Mouse (Mus musculus): ENCODE results near the gene Tubgcp2. TPM values are rescaled to one million over a fixed set of nuclear protein-coding genes. Genes with fewer than 3 reads are reported as not detected.
A peak's percentile ranks its signal among the peaks of the same experiment; 100 is the strongest.

Gene Tubgcp2
- polyA plus RNA-seq, 1 experiment from 2014 or later, result 83.4 TPM

DNA sequence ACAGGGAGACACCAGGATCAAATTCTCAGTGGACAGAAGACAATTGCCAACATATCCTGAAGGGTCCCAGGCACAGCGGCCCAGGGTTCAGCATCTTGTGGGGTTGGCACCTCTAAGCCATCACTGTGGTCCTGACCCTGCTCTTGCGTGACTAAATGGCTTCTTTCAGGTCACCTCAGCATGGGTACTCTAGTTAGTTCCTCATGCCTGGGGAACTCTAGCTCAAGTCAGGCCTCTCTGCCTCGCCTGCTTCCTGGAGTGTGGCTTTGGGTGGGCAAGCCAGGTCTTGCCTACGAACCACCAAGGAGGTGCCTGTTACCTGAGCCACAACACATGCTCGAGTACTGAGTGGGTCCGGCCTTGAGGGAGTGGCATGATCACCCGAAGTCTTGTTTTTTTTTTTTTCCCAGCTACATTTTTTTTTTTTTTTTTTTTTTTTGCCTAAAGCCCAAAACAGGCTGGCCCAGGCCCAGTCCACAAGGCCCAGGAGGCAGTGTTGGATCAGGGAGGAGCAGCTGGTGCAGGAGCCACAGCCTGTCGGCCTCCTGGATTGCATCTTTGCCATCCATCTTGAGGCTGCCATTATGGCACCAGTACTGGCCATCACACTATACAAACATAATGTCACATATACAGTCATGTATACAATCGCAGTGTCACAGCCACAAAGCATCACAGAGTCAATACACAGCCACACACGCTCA is 66.1 kb downstream of the Tubgcp2 start:
- DNase-seq (ENCODE audit: low spot score), result no peak
- H3K9ac ChIP-seq (ENCODE audit: low read length), result no peak overlapping the region
- no peak overlapping the region for H3K4me2 ChIP-seq (ENCODE audit: low read depth)
- ATAC-seq (ENCODE audit: insufficient read depth, low FRiP score, low TSS enrichment), result no peak
- no peaks in the 10 kb centered on the region for H3K9me3 ChIP-seq (ENCODE audit: control insufficient read depth, low read length)
- no peak overlapping the region for H3K27ac ChIP-seq (ENCODE audit: low read depth, low read length)
- H3K4me1 ChIP-seq (ENCODE audit: control insufficient read depth, insufficient read depth, low read length), result no peaks in the 10 kb centered on the region
- WGBS, result 83% methylated on average over 10 of the region's 10 CpGs
- H3K4me3 ChIP-seq (ENCODE audit: low read depth, low read length), result no peak overlapping the region
- no peaks in the 10 kb centered on the region for H3K27me3 ChIP-seq (ENCODE audit: control insufficient read depth, insufficient read depth, low read length)
- no peaks in the 10 kb centered on the region for H3K36me3 ChIP-seq (ENCODE audit: control insufficient read depth, insufficient read depth, low read length)

DNA sequence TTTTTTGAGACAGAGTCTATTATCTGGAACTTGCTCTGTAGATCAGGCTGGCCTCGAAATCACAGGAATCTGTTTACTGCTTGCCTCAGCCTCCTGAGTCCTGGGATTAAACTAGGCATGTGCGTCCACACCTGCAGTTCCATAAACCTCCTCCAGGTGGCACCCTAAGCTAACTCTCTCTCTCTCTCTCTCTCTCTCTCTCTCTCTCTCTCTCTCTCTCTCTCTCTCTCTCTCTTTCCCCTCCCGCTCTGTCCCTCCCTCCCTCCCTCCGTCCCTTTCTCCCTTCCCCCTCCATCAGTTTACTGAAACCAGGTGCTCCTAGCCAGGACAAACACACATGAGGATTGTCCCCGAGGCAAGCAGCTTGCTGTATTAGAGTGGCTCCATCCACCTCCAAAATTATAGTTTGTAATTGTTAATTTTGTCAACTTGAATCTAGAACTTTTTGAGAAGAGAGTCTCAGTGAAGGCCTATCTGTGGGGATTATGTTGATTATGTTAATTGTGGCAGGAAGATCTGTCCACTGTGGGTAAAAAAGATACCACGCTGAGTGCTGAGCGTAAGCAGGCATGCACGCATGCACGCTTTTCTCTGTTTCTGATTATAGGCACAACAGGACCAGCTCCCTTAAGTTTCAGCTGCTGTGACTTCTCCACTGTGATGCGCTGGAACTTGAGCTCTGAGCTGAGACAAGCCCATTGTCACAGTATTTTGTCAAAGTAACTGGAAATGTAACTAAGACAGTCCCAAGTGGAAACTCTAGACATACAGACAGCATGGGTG is 66.9 kb downstream of the Tubgcp2 start:
- H3K27me3 ChIP-seq (ENCODE audit: control insufficient read depth, insufficient read depth, low read length), result no peaks in the 10 kb centered on the region
- H3K36me3 ChIP-seq (ENCODE audit: control insufficient read depth, insufficient read depth, low read length), result no peaks in the 10 kb centered on the region
- H3K9ac ChIP-seq (ENCODE audit: low read length), result no peak overlapping the region
- no peak overlapping the region for H3K4me3 ChIP-seq (ENCODE audit: low read depth, low read length)
- H3K4me1 ChIP-seq (ENCODE audit: control insufficient read depth, insufficient read depth, low read length), result no peaks in the 10 kb centered on the region
- no peak overlapping the region for H3K4me2 ChIP-seq (ENCODE audit: low read depth)
- H3K9me3 ChIP-seq (ENCODE audit: control insufficient read depth, low read length), result no peaks in the 10 kb centered on the region
- WGBS, result 44% methylated on average over 10 of the region's 10 CpGs
- peak; percentile 80 for DNase-seq (ENCODE audit: low spot score)
- ATAC-seq (ENCODE audit: insufficient read depth, low FRiP score, low TSS enrichment), result peak; percentile 38; the same call in 1 of the 2 replicates
- H3K27ac ChIP-seq (ENCODE audit: low read depth, low read length), result no peak overlapping the region

DNA sequence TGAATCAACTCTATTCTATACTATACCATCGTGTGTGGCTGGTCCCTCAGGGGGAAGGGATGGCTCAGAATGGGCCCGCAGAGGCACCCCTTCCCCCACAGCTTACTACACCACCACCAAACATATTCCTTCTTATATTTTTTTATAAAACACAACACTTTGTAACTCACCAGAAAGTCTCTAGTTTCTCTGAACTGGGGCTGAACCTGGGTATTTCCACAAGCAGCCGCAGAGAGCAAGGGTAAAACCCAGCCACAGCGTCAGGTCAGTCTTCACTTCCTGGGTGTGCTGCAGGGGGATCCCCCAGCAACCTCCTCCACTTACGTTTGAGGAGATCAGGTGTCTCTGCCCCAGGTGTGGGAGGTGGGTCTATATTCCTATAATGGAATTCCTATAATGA is 68.0 kb downstream of the Tubgcp2 start:
- H3K27me3 ChIP-seq (ENCODE audit: control insufficient read depth, insufficient read depth, low read length), result no peaks in the 10 kb centered on the region
- no peak for DNase-seq (ENCODE audit: low spot score)

DNA sequence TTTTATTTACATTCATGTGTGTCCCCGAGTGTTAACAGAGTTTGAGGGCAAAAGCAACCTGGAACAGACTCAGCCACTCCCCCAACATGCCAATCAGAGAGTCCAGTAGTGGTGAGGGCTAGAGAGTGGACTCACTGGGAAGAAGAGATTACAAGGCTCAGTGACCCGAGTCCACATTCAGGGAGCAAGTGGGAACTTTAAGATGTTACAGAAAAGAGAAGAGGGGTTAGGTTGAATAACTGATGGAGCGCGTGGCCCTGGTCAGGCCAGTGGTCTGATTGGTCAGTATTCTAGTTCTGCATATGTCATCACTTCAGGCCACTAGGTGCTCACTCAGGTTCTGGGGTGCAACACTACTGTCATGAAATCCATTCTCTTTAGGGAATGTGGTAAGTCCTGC is 69.3 kb downstream of the Tubgcp2 start:
- Histone ChIP-seq H3K4me3 (ENCODE audit: low read depth, low read length) (no peak overlapping the region), H3K4me1 (ENCODE audit: control insufficient read depth, insufficient read depth, low read length) (no peaks in the 10 kb centered on the region), H3K9me3 (ENCODE audit: control insufficient read depth, low read length) (no peaks in the 10 kb centered on the region), H3K36me3 (ENCODE audit: control insufficient read depth, insufficient read depth, low read length) (no peaks in the 10 kb centered on the region), H3K27me3 (ENCODE audit: control insufficient read depth, insufficient read depth, low read length) (no peaks in the 10 kb centered on the region), H3K27ac (ENCODE audit: low read depth, low read length) (no peak overlapping the region), H3K9ac (ENCODE audit: low read length) (no peak overlapping the region), H3K4me2 (ENCODE audit: low read depth) (no peak overlapping the region)
- DNase-seq (ENCODE audit: low spot score) (no peak), ATAC-seq (ENCODE audit: insufficient read depth, low FRiP score, low TSS enrichment) (no peak)
- WGBS, result 24% methylated on average over 4 of the region's 4 CpGs

More for the DNA sequence above, 68.0 kb downstream of the Tubgcp2 start:
- no peak for ATAC-seq (ENCODE audit: insufficient read depth, low FRiP score, low TSS enrichment)
- H3K4me2 ChIP-seq (ENCODE audit: low read depth), result no peak overlapping the region
- no peak overlapping the region for H3K9ac ChIP-seq (ENCODE audit: low read length)
- no peak overlapping the region for H3K4me3 ChIP-seq (ENCODE audit: low read depth, low read length)
- no peaks in the 10 kb centered on the region for H3K36me3 ChIP-seq (ENCODE audit: control insufficient read depth, insufficient read depth, low read length)
- 57% methylated on average over 5 of the region's 5 CpGs for WGBS
- no peak overlapping the region for H3K27ac ChIP-seq (ENCODE audit: low read depth, low read length)
- H3K9me3 ChIP-seq (ENCODE audit: control insufficient read depth, low read length), result no peaks in the 10 kb centered on the region
- H3K4me1 ChIP-seq (ENCODE audit: control insufficient read depth, insufficient read depth, low read length), result no peaks in the 10 kb centered on the region

DNA sequence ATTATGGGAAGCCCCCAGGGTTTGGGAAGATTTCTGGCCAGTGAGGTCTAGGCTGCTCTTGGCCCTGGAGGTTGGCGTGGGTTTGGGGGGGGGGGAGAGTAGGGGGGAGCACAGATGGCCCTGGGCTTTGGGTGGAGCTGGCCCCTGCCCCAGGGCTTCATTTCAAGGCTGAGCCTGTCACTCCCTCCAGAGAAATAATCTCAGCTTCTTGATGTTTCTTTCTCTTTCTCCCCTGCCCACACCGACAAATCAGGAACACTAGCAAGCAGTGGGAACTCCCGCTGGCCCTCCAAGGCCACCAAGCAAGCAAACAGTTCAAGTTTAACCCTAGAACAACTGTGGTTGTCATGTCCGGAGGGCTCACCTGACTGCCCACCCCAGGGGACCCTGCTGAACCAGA is 72.7 kb downstream of the Tubgcp2 start:
- H3K27ac ChIP-seq (ENCODE audit: low read depth, low read length), result no peak overlapping the region
- H3K4me2 ChIP-seq (ENCODE audit: low read depth), result no peak overlapping the region
- ATAC-seq (ENCODE audit: insufficient read depth, low FRiP score, low TSS enrichment), result no peak
- H3K36me3 ChIP-seq (ENCODE audit: control insufficient read depth, insufficient read depth, low read length), result no peaks in the 10 kb centered on the region
- no peaks in the 10 kb centered on the region for H3K9me3 ChIP-seq (ENCODE audit: control insufficient read depth, low read length)
- H3K4me3 ChIP-seq (ENCODE audit: low read depth, low read length), result no peak overlapping the region
- H3K27me3 ChIP-seq (ENCODE audit: control insufficient read depth, insufficient read depth, low read length), result no peaks in the 10 kb centered on the region
- no peak for DNase-seq (ENCODE audit: low spot score)
- H3K9ac ChIP-seq (ENCODE audit: low read length), result no peak overlapping the region
- H3K4me1 ChIP-seq (ENCODE audit: control insufficient read depth, insufficient read depth, low read length), result no peaks in the 10 kb centered on the region
- 62% methylated on average over 4 of the region's 4 CpGs for WGBS

DNA sequence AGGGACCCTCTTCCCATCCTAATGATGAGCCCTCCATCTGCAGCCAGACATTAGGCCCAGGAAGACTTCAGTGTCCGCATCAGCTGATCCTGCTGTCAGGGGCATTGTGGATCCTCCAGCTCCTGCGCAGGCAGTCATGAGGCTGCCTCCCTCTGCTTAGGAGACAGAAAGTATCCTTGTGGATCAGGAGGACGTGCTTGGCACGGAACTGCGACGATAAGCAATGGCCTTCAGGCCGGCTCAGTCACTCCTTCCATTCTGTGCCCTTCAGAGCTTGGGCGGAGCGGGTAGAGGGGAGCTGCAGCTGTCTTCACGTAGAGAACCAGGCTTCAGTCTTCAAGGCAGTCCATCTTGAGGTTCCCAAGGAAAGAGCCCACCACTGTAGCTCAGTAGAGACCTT is 75.3 kb downstream of the Tubgcp2 start:
- Histone ChIP-seq H3K36me3 (ENCODE audit: control insufficient read depth, insufficient read depth, low read length) (no peaks in the 10 kb centered on the region), H3K27me3 (ENCODE audit: control insufficient read depth, insufficient read depth, low read length) (no peaks in the 10 kb centered on the region), H3K9me3 (ENCODE audit: control insufficient read depth, low read length) (no peaks in the 10 kb centered on the region), H3K27ac (ENCODE audit: low read depth, low read length) (no peak overlapping the region), H3K4me2 (ENCODE audit: low read depth) (no peak overlapping the region), H3K4me3 (ENCODE audit: low read depth, low read length) (no peak overlapping the region), H3K4me1 (ENCODE audit: control insufficient read depth, insufficient read depth, low read length) (no peaks in the 10 kb centered on the region), H3K9ac (ENCODE audit: low read length) (no peak overlapping the region)
- no peak for DNase-seq (ENCODE audit: low spot score)
- 85% methylated on average over 10 of the region's 10 CpGs for WGBS
- no peak for ATAC-seq (ENCODE audit: insufficient read depth, low FRiP score, low TSS enrichment)

GRCm38 (mm10) chr7:139957958-139958357 is 78.5 kb downstream of the Tubgcp2 start:
- no peaks in the 10 kb centered on the region for H3K27me3 ChIP-seq (ENCODE audit: control insufficient read depth, insufficient read depth, low read length)
- no peaks in the 10 kb centered on the region for H3K36me3 ChIP-seq (ENCODE audit: control insufficient read depth, insufficient read depth, low read length)
- H3K9ac ChIP-seq (ENCODE audit: low read length), result no peak overlapping the region
- 45% methylated on average over 11 of the region's 11 CpGs for WGBS
- no peaks in the 10 kb centered on the region for H3K9me3 ChIP-seq (ENCODE audit: control insufficient read depth, low read length)
- no peak overlapping the region for H3K4me3 ChIP-seq (ENCODE audit: low read depth, low read length)
- ATAC-seq (ENCODE audit: insufficient read depth, low FRiP score, low TSS enrichment) (no peak), DNase-seq (ENCODE audit: low spot score) (no peak)
- no peaks in the 10 kb centered on the region for H3K4me1 ChIP-seq (ENCODE audit: control insufficient read depth, insufficient read depth, low read length)
- H3K27ac ChIP-seq (ENCODE audit: low read depth, low read length), result no peak overlapping the region
- H3K4me2 ChIP-seq (ENCODE audit: low read depth), result no peak overlapping the region

DNA sequence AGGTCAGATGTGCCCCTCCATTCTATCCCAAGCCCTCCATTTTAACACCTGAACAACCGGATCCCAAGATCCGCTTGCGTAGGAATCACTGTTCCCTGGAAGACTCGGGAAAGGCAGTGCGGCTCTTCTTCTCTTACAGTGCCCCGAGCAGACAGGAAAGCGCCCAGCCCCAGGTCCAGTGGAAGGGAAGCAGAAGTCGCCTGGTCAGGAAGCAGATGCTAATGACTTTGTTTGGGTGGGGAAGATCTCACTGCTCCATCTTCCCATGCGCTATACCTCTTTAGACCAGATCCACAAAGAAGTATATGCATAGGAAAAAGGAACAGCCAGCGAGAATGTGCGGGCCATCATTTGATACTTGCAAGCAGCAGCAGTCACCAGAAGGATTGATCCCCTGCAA is 79.0 kb downstream of the Tubgcp2 start:
- Histone ChIP-seq H3K27me3 (ENCODE audit: control insufficient read depth, insufficient read depth, low read length) (no peaks in the 10 kb centered on the region), H3K9me3 (ENCODE audit: control insufficient read depth, low read length) (no peaks in the 10 kb centered on the region)
- ATAC-seq (ENCODE audit: insufficient read depth, low FRiP score, low TSS enrichment), result no peak

GRCm38 (mm10) chr7:139956658-139957057 is 79.8 kb downstream of the Tubgcp2 start:
- DNase-seq (ENCODE audit: low spot score) (no peak), ATAC-seq (ENCODE audit: insufficient read depth, low FRiP score, low TSS enrichment) (no peak)
- Histone ChIP-seq H3K9ac (ENCODE audit: low read length) (no peak overlapping the region), H3K27me3 (ENCODE audit: control insufficient read depth, insufficient read depth, low read length) (no peaks in the 10 kb centered on the region), H3K4me1 (ENCODE audit: control insufficient read depth, insufficient read depth, low read length) (no peaks in the 10 kb centered on the region), H3K4me3 (ENCODE audit: low read depth, low read length) (no peak overlapping the region), H3K9me3 (ENCODE audit: control insufficient read depth, low read length) (no peaks in the 10 kb centered on the region), H3K36me3 (ENCODE audit: control insufficient read depth, insufficient read depth, low read length) (no peaks in the 10 kb centered on the region), H3K27ac (ENCODE audit: low read depth, low read length) (no peak overlapping the region), H3K4me2 (ENCODE audit: low read depth) (no peak overlapping the region)
- WGBS, result 81% methylated on average over 3 of the region's 3 CpGs

More for the DNA sequence above, 79.0 kb downstream of the Tubgcp2 start:
- no peak overlapping the region for H3K4me2 ChIP-seq (ENCODE audit: low read depth)
- no peak for DNase-seq (ENCODE audit: low spot score)
- H3K9ac ChIP-seq (ENCODE audit: low read length), result no peak overlapping the region
- no peaks in the 10 kb centered on the region for H3K36me3 ChIP-seq (ENCODE audit: control insufficient read depth, insufficient read depth, low read length)
- H3K4me3 ChIP-seq (ENCODE audit: low read depth, low read length), result no peak overlapping the region
- WGBS, result 59% methylated on average over 11 of the region's 11 CpGs
- H3K4me1 ChIP-seq (ENCODE audit: control insufficient read depth, insufficient read depth, low read length), result no peaks in the 10 kb centered on the region
- H3K27ac ChIP-seq (ENCODE audit: low read depth, low read length), result no peak overlapping the region
